Mouse (Mus musculus): ENCODE results near the gene Zswim8.

DNA sequence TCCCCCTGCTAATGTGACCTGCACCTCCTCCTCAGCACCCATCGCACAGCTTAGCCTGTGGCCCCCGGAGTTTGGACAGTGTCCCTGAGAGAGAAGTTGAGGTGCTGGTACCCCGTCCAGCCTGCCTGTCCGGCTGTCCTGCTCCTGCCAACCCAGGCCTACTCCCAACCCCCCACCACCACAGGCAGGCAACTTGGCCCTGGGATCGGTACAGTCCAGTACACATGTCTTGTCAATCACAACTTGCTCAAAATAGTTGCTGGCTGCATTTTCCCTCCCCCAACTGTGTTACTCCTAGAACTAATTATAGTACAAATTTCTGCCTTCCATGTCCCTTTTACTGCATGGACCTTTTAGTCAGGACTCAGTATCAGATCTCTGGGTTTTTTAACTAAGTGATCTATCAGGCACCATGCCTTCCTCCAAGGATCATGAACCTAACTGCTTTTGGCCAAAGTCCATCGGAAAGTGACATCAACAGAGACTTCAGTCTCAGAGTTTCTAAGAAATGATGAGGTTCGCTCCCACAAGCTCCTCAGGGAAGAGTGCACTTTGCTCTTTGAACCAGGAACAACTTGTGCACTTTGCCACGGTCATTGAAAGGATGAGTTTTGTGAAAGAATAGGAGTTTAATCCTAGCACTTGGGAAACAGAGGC is 39.1 kb upstream of the Zswim8 start, which contains the start of gene Synpo2l:
- TF ChIP-seq GATA1 (IDR thresholded peaks at IDR 0.05; ENCODE audit: borderline replicate concordance, low read length) (no peak), FLI1 (IDR thresholded peaks at IDR 0.05; ENCODE audit: low read length) (no peak)

Measured in megakaryocyte, embryonic 14.5 days (primary cell).